ENCODE assay signal across 9 mouse cellular contexts in the genomic region with DNA sequence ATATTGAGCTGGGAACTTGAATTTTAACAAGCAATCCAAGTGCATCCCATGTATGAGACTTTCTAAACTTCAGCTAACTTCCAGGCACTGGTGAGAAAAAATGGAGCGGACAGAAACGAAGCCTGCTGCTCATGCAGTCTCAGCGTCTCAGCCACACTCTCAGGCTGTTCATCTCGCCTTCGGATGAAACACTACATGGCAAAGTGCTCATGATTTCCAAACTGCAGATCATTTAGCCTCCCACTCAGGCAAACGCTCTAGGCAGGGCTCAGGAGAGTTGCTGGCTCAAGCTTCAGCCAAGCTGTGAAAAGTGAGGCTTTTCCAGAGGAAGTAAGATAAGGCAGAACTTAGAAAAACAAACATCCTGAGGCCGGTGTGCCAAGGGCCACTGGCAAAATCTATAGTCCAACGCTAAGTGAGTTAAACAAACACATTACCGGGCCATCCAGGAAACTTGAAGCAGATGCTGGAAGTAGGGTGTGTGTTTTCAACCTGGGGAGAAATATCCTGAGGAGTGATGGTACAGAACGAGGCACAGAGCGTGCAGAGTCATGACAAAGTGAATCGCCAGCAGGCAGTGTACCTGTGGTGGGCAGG.
DNase-seq lines count a peak whose midpoint lies in the region; ATAC-seq and TF ChIP-seq lines count a peak whose summit lies in the region.
"Had no signal": no experiment of that assay in that cellular context is flagged by ENCODE, and none has a peak within 500 bp of the region (broad histone marks: within the 10 kb centered on the region; RNA-seq: fewer than 3 reads in every experiment).

No protein-coding gene starts in this region.

- H3K36me3 ChIP-seq in limb, embryonic 14.5 days (ENCODE audit: control insufficient read depth, insufficient read depth, low read length) = no peaks in the 10 kb centered on the region
- no peaks in the 10 kb centered on the region for H3K36me3 ChIP-seq in limb, embryonic 10.5 days
- H3K36me3 ChIP-seq in embryonic facial prominence, embryonic 14.5 days (ENCODE audit: control insufficient read depth, insufficient read depth, low read length) = no peaks in the 10 kb centered on the region
- H3K36me3 ChIP-seq: neural tube, embryonic 12.5 days had no signal

- intact Hi-C loops in heart, postnatal 25 days (cut with DNase I) = loop anchor here (5.0 kb wide), 2 partner anchors 38 to 97 kb away; no protein-coding TSS in a partner anchor

- no peak overlapping the region for H3K4me2 ChIP-seq in limb, embryonic 14.5 days (replicated peaks; ENCODE audit: low read depth, low read length, severe bottlenecking)
- no peak overlapping the region for H3K4me2 ChIP-seq in embryonic facial prominence, embryonic 14.5 days (ENCODE audit: low read depth, low read length)
- H3K4me2 ChIP-seq: neural tube, embryonic 12.5 days had no signal

- no peak for ATAC-seq in limb, embryonic 14.5 days (ENCODE audit: low FRiP score, low read depth)
- ATAC-seq in embryonic facial prominence, embryonic 14.5 days (ENCODE audit: low read depth) = 0 out of 2 replicates have a peak, but pooled peaks have one; percentile 12
- no peak for ATAC-seq in megakaryocyte, adult 5-6 weeks (ENCODE audit: poor library complexity, severe bottlenecking)

- TF ChIP-seq POLR2A in limb, embryonic 14.5 days (IDR thresholded peaks at IDR 0.05; ENCODE audit: borderline replicate concordance, extremely low read depth, insufficient read depth, insufficient read length) = no peak

- no peaks in the 10 kb centered on the region for H3K9me3 ChIP-seq in limb, embryonic 14.5 days (ENCODE audit: control insufficient read depth, low read length)
- H3K9me3 ChIP-seq in limb, embryonic 10.5 days (replicated peaks) = no peaks in the 10 kb centered on the region
- H3K9me3 ChIP-seq in embryonic facial prominence, embryonic 14.5 days (ENCODE audit: control insufficient read depth, low read length) = no peaks in the 10 kb centered on the region
- H3K9me3 ChIP-seq: neural tube, embryonic 12.5 days had no signal

- peak overlapping the region; percentile 52; the same call in 1 of the 2 replicates for H3K27ac ChIP-seq in limb, embryonic 14.5 days (replicated peaks; ENCODE audit: low read depth, low read length)
- H3K27ac ChIP-seq in limb, embryonic 10.5 days = no peak overlapping the region
- H3K27ac ChIP-seq in embryonic facial prominence, embryonic 14.5 days (replicated peaks; ENCODE audit: low read depth, low read length) = peak overlapping the region; percentile 58
- H3K27ac ChIP-seq: neural tube, embryonic 12.5 days had no signal

- H3K27me3 ChIP-seq in limb, embryonic 14.5 days (ENCODE audit: control insufficient read depth, insufficient read depth, low read length) = no peaks in the 10 kb centered on the region
- H3K27me3 ChIP-seq in limb, embryonic 10.5 days (ENCODE audit: low read depth, poor library complexity, severe bottlenecking) = no peaks in the 10 kb centered on the region
- no peaks in the 10 kb centered on the region for H3K27me3 ChIP-seq in embryonic facial prominence, embryonic 14.5 days (replicated peaks; ENCODE audit: control insufficient read depth, insufficient read depth, low read length)
- H3K27me3 ChIP-seq: neural tube, embryonic 12.5 days had no signal

- peaks cover 13% of the 10 kb centered on the region for H3K4me1 ChIP-seq in limb, embryonic 14.5 days (ENCODE audit: control insufficient read depth, insufficient read depth, low read length)
- H3K4me1 ChIP-seq in limb, embryonic 10.5 days = peaks cover 14% of the 10 kb centered on the region
- peaks cover 25% of the 10 kb centered on the region for H3K4me1 ChIP-seq in embryonic facial prominence, embryonic 14.5 days (ENCODE audit: control insufficient read depth, insufficient read depth, low read length)
- H3K4me1 ChIP-seq: neural tube, embryonic 12.5 days had no signal

- no peak overlapping the region for H3K9ac ChIP-seq in limb, embryonic 14.5 days (ENCODE audit: low read depth, low read length, severe bottlenecking)
- no peak overlapping the region for H3K9ac ChIP-seq in embryonic facial prominence, embryonic 14.5 days (ENCODE audit: low read depth, low read length)
- H3K9ac ChIP-seq: neural tube, embryonic 12.5 days had no signal

- H3K4me3 ChIP-seq in limb, embryonic 14.5 days (replicated peaks; ENCODE audit: low read length) = no peak overlapping the region
- no peak overlapping the region for H3K4me3 ChIP-seq in limb, embryonic 10.5 days
- no peak overlapping the region for H3K4me3 ChIP-seq in embryonic facial prominence, embryonic 14.5 days (ENCODE audit: low read depth, low read length)
- H3K4me3 ChIP-seq: neural tube, embryonic 12.5 days had no signal

- 57% methylated on average over 12 of the region's 12 CpGs for WGBS in limb, embryonic 14.5 days
- 63% methylated on average over 12 of the region's 12 CpGs for WGBS in limb, embryonic 10.5 days
- 36% methylated on average over 12 of the region's 12 CpGs for WGBS in embryonic facial prominence, embryonic 14.5 days

- peak; percentile 31 for DNase-seq in limb, embryonic 14.5 days (ENCODE audit: low spot score)
- no peak for DNase-seq in limb, embryonic 10.5 days (ENCODE audit: low spot score)
- peak; percentile 81 for DNase-seq in embryonic facial prominence, embryonic 14.5 days (ENCODE audit: low spot score)
- peak; percentile 52 for DNase-seq in heart, postnatal 25 days (ENCODE audit: low spot score)
- DNase-seq in mesoderm, embryonic 11.5 days (ENCODE audit: low read depth, low spot score) = peak; percentile 22
- no peak for DNase-seq in layer of hippocampus, adult 11-12 months (ENCODE audit: low spot score)
- DNase-seq in cerebellum, adult 8-10 months = no peak

Comparison
In these comparisons a context has a peak if more than half of its experiments do, and no peak if none do; other contexts are left out.
1. DNase-seq: peak in limb, embryonic 14.5 days (single experiment), embryonic facial prominence, embryonic 14.5 days (single experiment), heart, postnatal 25 days (single experiment) and mesoderm, embryonic 11.5 days (single experiment); none in limb, embryonic 10.5 days (single experiment), layer of hippocampus, adult 11-12 months (single experiment) and cerebellum, adult 8-10 months (single experiment).